In genomic region chr5:108262722-108263121, GRCm38 (mm10) we compare ENCODE assay signal across 8 mouse cellular contexts. TPM values are rescaled to one million over a fixed set of nuclear protein-coding genes. Genes with fewer than 3 reads are reported as not detected.
DNase-seq lines count a peak whose midpoint lies in the region; ATAC-seq lines count a peak whose summit lies in the region.

No protein-coding gene starts in this region.

- no peaks in the 10 kb centered on the region for H3K9me3 ChIP-seq in hindbrain, embryonic 11.5 days (ENCODE audit: control insufficient read depth, low read length)
- no peaks in the 10 kb centered on the region for H3K9me3 ChIP-seq in hindbrain, embryonic 14.5 days (ENCODE audit: control insufficient read depth, low read length)
- H3K9me3 ChIP-seq in embryonic facial prominence, embryonic 13.5 days, result no peaks in the 10 kb centered on the region

- H3K9ac ChIP-seq in hindbrain, embryonic 11.5 days (ENCODE audit: low read depth, low read length), result no peak overlapping the region
- H3K9ac ChIP-seq in hindbrain, embryonic 14.5 days, result no peak overlapping the region
- H3K9ac ChIP-seq in embryonic facial prominence, embryonic 13.5 days, result 0 out of 2 replicates have a peak overlapping the region, but pooled peaks have one; percentile 44

- H3K36me3 ChIP-seq in hindbrain, embryonic 11.5 days (ENCODE audit: control insufficient read depth, insufficient read depth, low read length), result no peaks in the 10 kb centered on the region
- no peaks in the 10 kb centered on the region for H3K36me3 ChIP-seq in hindbrain, embryonic 14.5 days (replicated peaks; ENCODE audit: control insufficient read depth, insufficient read depth)
- H3K36me3 ChIP-seq in embryonic facial prominence, embryonic 13.5 days, result no peaks in the 10 kb centered on the region

- no peaks in the 10 kb centered on the region for H3K4me1 ChIP-seq in hindbrain, embryonic 11.5 days (replicated peaks; ENCODE audit: control insufficient read depth, insufficient read depth, low read length)
- peaks cover under 1% of the 10 kb centered on the region for H3K4me1 ChIP-seq in hindbrain, embryonic 14.5 days (replicated peaks; ENCODE audit: control insufficient read depth, insufficient read depth, low read length)
- peaks cover 8% of the 10 kb centered on the region for H3K4me1 ChIP-seq in embryonic facial prominence, embryonic 13.5 days

- no peaks in the 10 kb centered on the region for H3K27me3 ChIP-seq in hindbrain, embryonic 11.5 days (ENCODE audit: control insufficient read depth, insufficient read depth, low read length)
- H3K27me3 ChIP-seq in hindbrain, embryonic 14.5 days (ENCODE audit: control insufficient read depth, insufficient read depth, low read length), result no peaks in the 10 kb centered on the region
- H3K27me3 ChIP-seq in embryonic facial prominence, embryonic 13.5 days, result no peaks in the 10 kb centered on the region

- 52% methylated on average over 4 of the region's 4 CpGs for WGBS in hindbrain, embryonic 11.5 days
- 46% methylated on average over 4 of the region's 4 CpGs for WGBS in hindbrain, embryonic 14.5 days
- WGBS in embryonic facial prominence, embryonic 13.5 days, result 27% methylated on average over 4 of the region's 4 CpGs

- H3K4me2 ChIP-seq in hindbrain, embryonic 11.5 days (replicated peaks; ENCODE audit: low read depth, low read length), result no peak overlapping the region
- no peak overlapping the region for H3K4me2 ChIP-seq in hindbrain, embryonic 14.5 days (replicated peaks)
- H3K4me2 ChIP-seq in embryonic facial prominence, embryonic 13.5 days, result no peak overlapping the region

- H3K4me3 ChIP-seq in hindbrain, embryonic 11.5 days (ENCODE audit: low read depth, low read length), result no peak overlapping the region
- no peak overlapping the region for H3K4me3 ChIP-seq in hindbrain, embryonic 14.5 days (replicated peaks; ENCODE audit: low read length)
- no peak overlapping the region for H3K4me3 ChIP-seq in embryonic facial prominence, embryonic 13.5 days

- ATAC-seq in hindbrain, embryonic 11.5 days (ENCODE audit: low FRiP score), result 0 out of 2 replicates have a peak, but pooled peaks have one; percentile 22
- no peak; the same call in 1 of the 2 replicates for ATAC-seq in hindbrain, embryonic 14.5 days (ENCODE audit: low FRiP score)
- ATAC-seq in embryonic facial prominence, embryonic 13.5 days (ENCODE audit: insufficient number of reproducible peaks, insufficient read depth, low FRiP score, low TSS enrichment, low read depth), result peak; percentile 76
- peak; percentile 80 for ATAC-seq in megakaryocyte progenitor cell, adult 5-6 weeks (replicated peaks; ENCODE audit: poor library complexity)

- H3K27ac ChIP-seq in hindbrain, embryonic 11.5 days (ENCODE audit: low read depth, low read length), result no peak overlapping the region
- no peak overlapping the region for H3K27ac ChIP-seq in hindbrain, embryonic 14.5 days
- peak overlapping the region; percentile 33; the same call in 1 of the 2 replicates for H3K27ac ChIP-seq in embryonic facial prominence, embryonic 13.5 days

- DNase-seq in hindbrain, embryonic 11.5 days (ENCODE audit: low spot score), result no peak
- no peak for DNase-seq in hindbrain, embryonic 14.5 days (ENCODE audit: low spot score)
- DNase-seq in brain, adult 2 months (ENCODE audit: low read depth, low spot score), result peak; percentile 71
- DNase-seq in kidney, postnatal 36 days, result peak; percentile 73 to 84
- DNase-seq in urinary bladder, adult 2 months (ENCODE audit: low spot score), result no peak
- DNase-seq in urinary bladder, postnatal 25 days (ENCODE audit: low spot score), result no peak

RNA-seq across cellular contexts. Expression of gene Dr1, which starts 6.0 kb away (rescaled TPM):
- polyA plus RNA-seq in hindbrain, embryonic 11.5 days (2014; fragmentation: Nextera tagmentation; extraction: Ambion mirVana), result 57.7 and 58.2 TPM in 2 replicates
- 45.7 and 52.3 TPM in 2 replicates for polyA plus RNA-seq in hindbrain, embryonic 14.5 days (2014; fragmentation: Nextera tagmentation; extraction: Ambion mirVana)
- 45.4 and 47.0 TPM in 2 replicates for polyA plus RNA-seq in embryonic facial prominence, embryonic 13.5 days (2015; fragmentation: Nextera tagmentation; extraction: Ambion mirVana)
- total RNA-seq in megakaryocyte progenitor cell, adult 5-6 weeks (2015), result 82.6 and 102 TPM in 2 replicates
- 67.8 and 73.8 TPM in 2 replicates for total RNA-seq in megakaryocyte progenitor cell, adult 5-6 weeks (2017)
- polyA plus RNA-seq in urinary bladder, adult 2 months (2012; rRNA removed), result 23.5 and 27.0 TPM in 2 replicates

RNA-seq across cellular contexts. Expression of gene Pigg, which starts 49.7 kb away (rescaled TPM):
- polyA plus RNA-seq in hindbrain, embryonic 11.5 days (2014; fragmentation: Nextera tagmentation; extraction: Ambion mirVana), result 2.7 and 3.2 TPM in 2 replicates
- 2.3 and 2.9 TPM in 2 replicates for polyA plus RNA-seq in hindbrain, embryonic 14.5 days (2014; fragmentation: Nextera tagmentation; extraction: Ambion mirVana)
- polyA plus RNA-seq in embryonic facial prominence, embryonic 13.5 days (2015; fragmentation: Nextera tagmentation; extraction: Ambion mirVana), result 5.0 and 5.4 TPM in 2 replicates
- total RNA-seq in megakaryocyte progenitor cell, adult 5-6 weeks (2015), result 4.2 and 4.8 TPM in 2 replicates
- total RNA-seq in megakaryocyte progenitor cell, adult 5-6 weeks (2017), result 6.6 and 8.4 TPM in 2 replicates
- 8.7 and 9.1 TPM in 2 replicates for polyA plus RNA-seq in urinary bladder, adult 2 months (2012; rRNA removed)

Comparison
In these comparisons a context has a peak if more than half of its experiments do, and no peak if none do; other contexts are left out.
1. DNase-seq: peak in brain, adult 2 months (single experiment) and kidney, postnatal 36 days (2 of 2); none in hindbrain, embryonic 11.5 days (single experiment), hindbrain, embryonic 14.5 days (single experiment), urinary bladder, adult 2 months (single experiment) and urinary bladder, postnatal 25 days (single experiment).